13 mouse cellular contexts compared by ENCODE assay signal in genomic region chr5:144276898-144277630, GRCm38 (mm10). TPM values are rescaled to one million over a fixed set of nuclear protein-coding genes. Genes with fewer than 3 reads are reported as not detected.
DNase-seq lines count a peak whose midpoint lies in the region; ATAC-seq lines count a peak whose summit lies in the region.
"Had no signal": no experiment of that assay in that cellular context is flagged by ENCODE, and none has a peak within 500 bp of the region (broad histone marks: within the 10 kb centered on the region; RNA-seq: fewer than 3 reads in every experiment).

No protein-coding gene starts in this region.

- peaks cover 9% of the 10 kb centered on the region for H3K36me3 ChIP-seq in heart, embryonic 16.5 days (ENCODE audit: control insufficient read depth, insufficient read depth)

- H3K9me3 ChIP-seq in heart, embryonic 16.5 days (replicated peaks; ENCODE audit: control insufficient read depth, low read length): no peaks in the 10 kb centered on the region
- H3K9me3 ChIP-seq: heart, embryonic 13.5 days; limb, embryonic 15.5 days; neural tube, embryonic 13.5 days had no signal

- ATAC-seq in heart, embryonic 16.5 days (replicated peaks; ENCODE audit: extremely low read depth, insufficient read depth, low FRiP score): peak; percentile 41; the same call in 1 of the 2 replicates
- ATAC-seq in hematopoietic stem cell, adult 5-6 weeks (replicated peaks in 1 of 2; ENCODE audit: insufficient read depth in 1 of 2, low FRiP score in 2 of 2, low TSS enrichment in 1 of 2, low read depth in 1 of 2, poor library complexity in 2 of 2, severe bottlenecking in 2 of 2): peak; percentile 98 to 99

- 69% methylated on average over 17 of the region's 17 CpGs for WGBS in heart, embryonic 16.5 days

- H3K4me1 ChIP-seq in heart, embryonic 16.5 days (ENCODE audit: control insufficient read depth, insufficient read depth, low read length): peaks cover 4% of the 10 kb centered on the region; the same call in 1 of the 2 replicates
- H3K4me1 ChIP-seq: limb, embryonic 15.5 days had no signal

- no peaks in the 10 kb centered on the region for H3K27me3 ChIP-seq in heart, embryonic 16.5 days (ENCODE audit: control insufficient read depth, insufficient read depth, low read length)
- H3K27me3 ChIP-seq: heart, embryonic 13.5 days; limb, embryonic 15.5 days; neural tube, embryonic 13.5 days had no signal

- no peak overlapping the region for H3K4me3 ChIP-seq in heart, embryonic 16.5 days (ENCODE audit: low read length)
- H3K4me3 ChIP-seq: erythroblast, embryonic 14.5 days; heart, embryonic 13.5 days; limb, embryonic 15.5 days; neural tube, embryonic 13.5 days had no signal

- no peak for DNase-seq in heart, postnatal 25 days (ENCODE audit: low spot score)
- peak; percentile 44 for DNase-seq in CD4-positive helper T cell, adult 2 months (ENCODE audit: low read depth, low spot score)
- DNase-seq in naive thymus-derived CD4-positive, alpha-beta T cell, adult 2 months (ENCODE audit: low read depth): peak; percentile 62
- DNase-seq in cerebellum, adult 11-12 months: no peak
- no peak for DNase-seq in left cerebral cortex, postnatal 10 days (ENCODE audit: extremely low spot score in 1 of 2, low spot score in 2 of 2)
- DNase-seq in layer of hippocampus, postnatal 36 days: no peak
- DNase-seq: kidney, adult 18-20 months had no signal

- no peak overlapping the region for H3K4me2 ChIP-seq in heart, embryonic 16.5 days (ENCODE audit: low read depth, low read length)
- H3K4me2 ChIP-seq: heart, embryonic 13.5 days; limb, embryonic 15.5 days; neural tube, embryonic 13.5 days had no signal

- H3K27ac ChIP-seq in heart, embryonic 16.5 days (ENCODE audit: low read length): 0 out of 2 replicates have a peak overlapping the region, but pooled peaks have one; percentile 24
- H3K27ac ChIP-seq: heart, embryonic 13.5 days; limb, embryonic 15.5 days; neural tube, embryonic 13.5 days had no signal

- H3K9ac ChIP-seq in heart, embryonic 16.5 days (ENCODE audit: low read length): no peak overlapping the region
- H3K9ac ChIP-seq: heart, embryonic 13.5 days; limb, embryonic 15.5 days; neural tube, embryonic 13.5 days had no signal

- intact Hi-C loops in heart, postnatal 25 days (cut with DNase I): no loop called here
- intact Hi-C loops in left cerebral cortex, postnatal 10 days (cut with DNase I): no loop called here

RNA-seq across cellular contexts. Expression of gene Bri3, which starts 32.8 kb away (rescaled TPM):
- 144 and 169 TPM in 2 replicates for polyA plus RNA-seq in heart, embryonic 16.5 days (2015; fragmentation: Nextera tagmentation; extraction: Ambion mirVana)
- 100 to 1,000 TPM; 114 to 130 TPM for total RNA-seq in heart, postnatal 25 days (2021)
- total RNA-seq in hematopoietic stem cell, adult 5-6 weeks (2017): 15.3 and 26.8 TPM in 2 replicates
- total RNA-seq in left cerebral cortex, postnatal 10 days (2021): 10 to 100 TPM; 58.7 to 60.6 TPM
- total RNA-seq in layer of hippocampus, postnatal 36 days (2021): 10 to 100 TPM; 61.9 to 63.7 TPM

RNA-seq across cellular contexts. Expression of gene Tecpr1, which starts 53.6 kb away (rescaled TPM):
- polyA plus RNA-seq in heart, embryonic 16.5 days (2015; fragmentation: Nextera tagmentation; extraction: Ambion mirVana): 18.3 and 19.7 TPM in 2 replicates
- 10 to 100 TPM; 23.0 to 24.9 TPM for total RNA-seq in heart, postnatal 25 days (2021)
- 13.3 and 23.4 TPM in 2 replicates for total RNA-seq in hematopoietic stem cell, adult 5-6 weeks (2017)
- total RNA-seq in left cerebral cortex, postnatal 10 days (2021): 10 to 100 TPM; 81.4 to 83.7 TPM
- total RNA-seq in layer of hippocampus, postnatal 36 days (2021): 100 to 1,000 TPM; 106 TPM

Comparison
In these comparisons a context has a peak if more than half of its experiments do, and no peak if none do; other contexts are left out.
1. DNase-seq: peak in CD4-positive helper T cell, adult 2 months (single experiment) and naive thymus-derived CD4-positive, alpha-beta T cell, adult 2 months (single experiment); none in heart, postnatal 25 days (single experiment), cerebellum, adult 11-12 months (single experiment), left cerebral cortex, postnatal 10 days (0 of 2) and layer of hippocampus, postnatal 36 days (0 of 2).